Mouse (Mus musculus) heart, adult 8-10 months (tissue): ENCODE results near the gene Olfr730. TPM values are rescaled to one million over a fixed set of nuclear protein-coding genes. Genes with fewer than 3 reads are reported as not detected.

Experiments
- DNase-seq: peaks from one replicate; pipeline ENCODE4 v3.0.0; 2022; ENCODE audit warnings: low spot score
- total RNA-seq, 4 experiments: library from RNA; stranded (reverse); gene quantifications; 2 replicates each; pipeline ENCODE4 v1.2.4; 2022

Olfr730 gene
- total RNA-seq, result not detected

- DNase-seq, result no peak
Observed at GRCm38 (mm10) chr14:50188098-50188497, at the start of gene Olfr730. Olfr730 (minus strand) TSS chr14:50188198.

DNA sequence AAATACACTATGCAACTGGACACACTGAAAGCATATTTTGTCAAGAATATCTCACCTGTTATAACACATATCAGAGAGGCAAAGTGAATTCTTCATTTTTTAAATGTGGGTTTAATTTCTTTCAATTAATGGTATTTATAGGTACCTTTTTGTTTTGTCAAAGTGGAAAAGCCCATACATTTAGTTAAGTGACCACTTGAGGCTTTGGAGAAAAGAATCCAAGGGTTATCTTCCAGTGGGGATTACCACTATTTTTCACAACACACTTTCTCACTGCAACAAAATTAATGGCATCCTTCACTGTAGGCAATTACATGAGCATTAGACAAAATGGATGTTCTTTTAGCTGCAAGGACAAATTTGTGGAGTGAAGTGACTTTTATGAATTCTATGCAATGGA lies 35.2 kb downstream of the Olfr730 start, which contains the start of gene Olfr729:
Olfr729 (minus strand) TSS at position 101 of the 400 bp plus-strand sequence.
- DNase-seq, result no peak

DNA sequence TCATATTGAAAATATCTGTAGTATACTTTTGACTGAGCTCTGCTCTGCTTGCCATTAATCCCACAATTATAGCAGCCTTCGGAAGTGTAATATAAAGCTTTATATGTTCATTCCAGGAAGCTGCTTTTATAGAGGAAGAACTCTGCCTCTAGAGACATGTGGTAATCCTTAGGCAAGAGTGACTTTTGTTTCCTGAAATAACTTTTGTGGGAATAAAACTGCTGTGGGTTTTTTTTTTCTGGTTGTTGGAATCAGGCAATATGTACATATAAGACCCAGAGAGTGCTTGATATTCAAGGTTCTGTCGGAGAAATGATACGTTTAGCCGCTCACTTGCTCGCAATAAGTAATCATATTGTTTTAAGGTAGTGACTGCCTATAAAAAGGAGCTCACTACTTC lies 45.4 kb downstream of the Olfr730 start, which contains the start of gene Olfr728:
Olfr728 (minus strand) TSS at position 101 of the 400 bp plus-strand sequence.
- no peak for DNase-seq

Other genes with a start within 250 kb of the Olfr730 start
- gene Olfr724, start 224.9 kb downstream of the Olfr730 start, total RNA-seq, result not detected
- gene Olfr725, start 147.8 kb downstream of the Olfr730 start, total RNA-seq, result not detected
- gene Olfr726, start 97.2 kb downstream of the Olfr730 start, total RNA-seq, result not detected
- gene Olfr727, start 65.0 kb downstream of the Olfr730 start, total RNA-seq, result not detected
- not detected for gene Olfr728, start 45.5 kb downstream of the Olfr730 start, total RNA-seq
- gene Olfr729, start 35.3 kb downstream of the Olfr730 start, total RNA-seq, result not detected
- not detected for gene Olfr731, start 53.7 kb upstream of the Olfr730 start, total RNA-seq
- gene Olfr732, start 96.0 kb upstream of the Olfr730 start, total RNA-seq, result not detected
- not detected for gene Olfr733, start 113.3 kb upstream of the Olfr730 start, total RNA-seq
- gene Olfr734, start 138.6 kb upstream of the Olfr730 start, total RNA-seq, result not detected
- gene Olfr735, start 160.7 kb upstream of the Olfr730 start, total RNA-seq, result not detected
- under 1 TPM in 2 of 4 experiments, not detected in 2; 0.09 to 0.13 TPM for gene Tlr11, start 169.7 kb upstream of the Olfr730 start, total RNA-seq
- gene Olfr736, start 193.0 kb upstream of the Olfr730 start, total RNA-seq, result not detected
- not detected for gene Olfr738, start 219.4 kb upstream of the Olfr730 start, total RNA-seq
- gene Olfr739, start 230.4 kb upstream of the Olfr730 start, total RNA-seq, result not detected